Mouse (Mus musculus): ENCODE results near the gene D330045A20Rik. TPM values are rescaled to one million over a fixed set of nuclear protein-coding genes. Genes with fewer than 3 reads are reported as not detected.

The D330045A20Rik gene
- polyA plus RNA-seq, 1 experiment from 2014 or later, result 1.8 TPM

GRCm38 (mm10) chrX:139484974-139485373 is 4.8 kb downstream of the D330045A20Rik start:
- no peaks in the 10 kb centered on the region for H3K36me3 ChIP-seq (ENCODE audit: insufficient read depth, low read length)
- no peak overlapping the region for H3K27ac ChIP-seq
- H3K4me2 ChIP-seq (ENCODE audit: low read length), result no peak overlapping the region
- no peaks in the 10 kb centered on the region for H3K4me1 ChIP-seq (replicated peaks; ENCODE audit: insufficient read depth, low read length)
- ATAC-seq (replicated peaks; ENCODE audit: low FRiP score, low read depth) (no peak), DNase-seq (ENCODE audit: low spot score) (no peak)
- no peaks in the 10 kb centered on the region for H3K27me3 ChIP-seq (ENCODE audit: insufficient read depth, low read length)
- no peaks in the 10 kb centered on the region for H3K9me3 ChIP-seq (replicated peaks; ENCODE audit: low read length)
- H3K4me3 ChIP-seq (replicated peaks; ENCODE audit: low read depth, low read length), result no peak overlapping the region
- H3K9ac ChIP-seq (ENCODE audit: low read depth, low read length), result no peak overlapping the region
- no peak for TF ChIP-seq CTCF (IDR thresholded peaks at IDR 0.05; ENCODE audit: low read depth)
- WGBS, result 78% methylated on average over 1 of the region's 1 CpGs

- no peak for ATAC-seq (replicated peaks; ENCODE audit: low FRiP score, low read depth)
- H3K36me3 ChIP-seq (ENCODE audit: insufficient read depth, low read length), result no peaks in the 10 kb centered on the region
- 88% methylated on average over 2 of the region's 2 CpGs for WGBS
- H3K27ac ChIP-seq, result no peak overlapping the region
- no peak for DNase-seq (ENCODE audit: low spot score)
- H3K9me3 ChIP-seq (replicated peaks; ENCODE audit: low read length), result no peaks in the 10 kb centered on the region
- no peak overlapping the region for H3K4me3 ChIP-seq (replicated peaks; ENCODE audit: low read depth, low read length)
- no peak overlapping the region for H3K9ac ChIP-seq (ENCODE audit: low read depth, low read length)
- H3K4me1 ChIP-seq (replicated peaks; ENCODE audit: insufficient read depth, low read length), result no peaks in the 10 kb centered on the region
- H3K4me2 ChIP-seq (ENCODE audit: low read length), result no peak overlapping the region
- no peaks in the 10 kb centered on the region for H3K27me3 ChIP-seq (ENCODE audit: insufficient read depth, low read length)
- no peak for TF ChIP-seq CTCF (IDR thresholded peaks at IDR 0.05; ENCODE audit: low read depth)
Measured at GRCm38 (mm10) chrX:139516156-139516555, 36.0 kb downstream of the D330045A20Rik start.

GRCm38 (mm10) chrX:139519251-139519650 is 39.1 kb downstream of the D330045A20Rik start:
- Histone ChIP-seq H3K9me3 (replicated peaks; ENCODE audit: low read length) (no peaks in the 10 kb centered on the region), H3K4me2 (ENCODE audit: low read length) (no peak overlapping the region), H3K27me3 (ENCODE audit: insufficient read depth, low read length) (no peaks in the 10 kb centered on the region), H3K9ac (ENCODE audit: low read depth, low read length) (no peak overlapping the region), H3K4me1 (replicated peaks; ENCODE audit: insufficient read depth, low read length) (no peaks in the 10 kb centered on the region), H3K4me3 (replicated peaks; ENCODE audit: low read depth, low read length) (no peak overlapping the region), H3K27ac (no peak overlapping the region), H3K36me3 (ENCODE audit: insufficient read depth, low read length) (no peaks in the 10 kb centered on the region)
- TF ChIP-seq CTCF (IDR thresholded peaks at IDR 0.05; ENCODE audit: low read depth), result no peak
- DNase-seq (ENCODE audit: low spot score) (no peak), ATAC-seq (replicated peaks; ENCODE audit: low FRiP score, low read depth) (no peak)
- 60% methylated on average over 2 of the region's 2 CpGs for WGBS

GRCm38 (mm10) chrX:139524303-139525091 is 44.3 kb downstream of the D330045A20Rik start:
- TF ChIP-seq CTCF (IDR thresholded peaks at IDR 0.05; ENCODE audit: low read depth), result no peak
- no peaks in the 10 kb centered on the region for H3K4me1 ChIP-seq (replicated peaks; ENCODE audit: insufficient read depth, low read length)
- DNase-seq (ENCODE audit: low spot score) (peak; percentile 9), ATAC-seq (replicated peaks; ENCODE audit: low FRiP score, low read depth) (peak; percentile 65)
- no peaks in the 10 kb centered on the region for H3K27me3 ChIP-seq (ENCODE audit: insufficient read depth, low read length)
- WGBS, result 62% methylated on average over 5 of the region's 5 CpGs
- peak overlapping the region; percentile 54 for H3K27ac ChIP-seq
- no peaks in the 10 kb centered on the region for H3K36me3 ChIP-seq (ENCODE audit: insufficient read depth, low read length)
- no peaks in the 10 kb centered on the region for H3K9me3 ChIP-seq (replicated peaks; ENCODE audit: low read length)
- H3K4me3 ChIP-seq (replicated peaks; ENCODE audit: low read depth, low read length), result no peak overlapping the region
- no peak overlapping the region for H3K4me2 ChIP-seq (ENCODE audit: low read length)
- no peak overlapping the region for H3K9ac ChIP-seq (ENCODE audit: low read depth, low read length)

GRCm38 (mm10) chrX:139525724-139526123 is 45.6 kb downstream of the D330045A20Rik start:
- Histone ChIP-seq H3K27me3 (ENCODE audit: insufficient read depth, low read length) (no peaks in the 10 kb centered on the region), H3K4me2 (ENCODE audit: low read length) (no peak overlapping the region), H3K9me3 (replicated peaks; ENCODE audit: low read length) (no peaks in the 10 kb centered on the region), H3K4me3 (replicated peaks; ENCODE audit: low read depth, low read length) (no peak overlapping the region), H3K9ac (ENCODE audit: low read depth, low read length) (no peak overlapping the region), H3K27ac (no peak overlapping the region), H3K36me3 (ENCODE audit: insufficient read depth, low read length) (no peaks in the 10 kb centered on the region), H3K4me1 (replicated peaks; ENCODE audit: insufficient read depth, low read length) (no peaks in the 10 kb centered on the region)
- TF ChIP-seq CTCF (IDR thresholded peaks at IDR 0.05; ENCODE audit: low read depth), result no peak
- ATAC-seq (replicated peaks; ENCODE audit: low FRiP score, low read depth) (no peak), DNase-seq (ENCODE audit: low spot score) (no peak)
- 83% methylated on average over 2 of the region's 2 CpGs for WGBS

GRCm38 (mm10) chrX:139526984-139527383 is 46.8 kb downstream of the D330045A20Rik start:
- ATAC-seq (replicated peaks; ENCODE audit: low FRiP score, low read depth), result no peak
- Histone ChIP-seq H3K4me1 (replicated peaks; ENCODE audit: insufficient read depth, low read length) (no peaks in the 10 kb centered on the region), H3K27ac (no peak overlapping the region), H3K9ac (ENCODE audit: low read depth, low read length) (no peak overlapping the region), H3K9me3 (replicated peaks; ENCODE audit: low read length) (no peaks in the 10 kb centered on the region), H3K4me3 (replicated peaks; ENCODE audit: low read depth, low read length) (no peak overlapping the region), H3K4me2 (ENCODE audit: low read length) (no peak overlapping the region), H3K27me3 (ENCODE audit: insufficient read depth, low read length) (no peaks in the 10 kb centered on the region), H3K36me3 (ENCODE audit: insufficient read depth, low read length) (no peaks in the 10 kb centered on the region)
- no peak for DNase-seq (ENCODE audit: low spot score)
- 91% methylated on average over 4 of the region's 4 CpGs for WGBS
- TF ChIP-seq CTCF (IDR thresholded peaks at IDR 0.05; ENCODE audit: low read depth), result no peak

All from kidney, postnatal 0 days (tissue).